Mouse (Mus musculus) midbrain, postnatal 0 days (tissue): ENCODE data around the gene Rftn1. TPM values are rescaled to one million over a fixed set of nuclear protein-coding genes. Genes with fewer than 3 reads are reported as not detected.
"Not testable (repeated sequence)": the region's sequence is repeated elsewhere in the genome, so short reads cannot be mapped to it uniquely, and the experiment has no call there.

Source experiments
- ATAC-seq: fragments of 200-750 bp; cut with Nextera tagmentation; 2 replicates; pipeline ENCODE4 v1.8.0; 2017; ENCODE audit warnings: moderate number of reproducible peaks, mild to moderate bottlenecking, moderate TSS enrichment, moderate library complexity; ENCODE audit not compliant: low FRiP score
- DNase-seq: peaks from one replicate; pipeline ENCODE4 v3.0.0-alpha.2; 2015; ENCODE audit warnings: low spot score
- H3K27ac ChIP-seq: fragments of 300-500 bp; sonication (generic); 2 replicates; pipeline ENCODE4 v1.5.1; 2014; ENCODE audit warnings: low read depth, mild to moderate bottlenecking, low read length, mixed read lengths
- H3K27me3 ChIP-seq: fragments of 300-500 bp; sonication (generic); 2 replicates; pipeline ENCODE4 v1.6.1; 2014; ENCODE audit warnings: low read length, control low read depth, mixed read lengths; ENCODE audit not compliant: insufficient read depth
- H3K36me3 ChIP-seq: fragments of 300-500 bp; sonication (generic); 2 replicates; pipeline ENCODE4 v1.6.1; 2014; ENCODE audit warnings: low read length, control low read depth, mixed read lengths; ENCODE audit not compliant: insufficient read depth
- H3K4me1 ChIP-seq: fragments of 300-500 bp; sonication (generic); 2 replicates; pipeline ENCODE4 v1.6.1; 2014; ENCODE audit warnings: mild to moderate bottlenecking, control low read depth, antibody characterized with exemption, low read length, mixed read lengths; ENCODE audit not compliant: insufficient read depth
- H3K4me2 ChIP-seq: fragments of 300-500 bp; sonication (generic); 2 replicates; pipeline ENCODE4 v1.6.1; 2014; ENCODE audit warnings: low read depth, mild to moderate bottlenecking, low read length, mixed read lengths; ENCODE audit not compliant: poor library complexity, severe bottlenecking
- H3K4me3 ChIP-seq: fragments of 300-500 bp; sonication (generic); 2 replicates; pipeline ENCODE4 v1.5.1; 2014; ENCODE audit warnings: low read depth, mild to moderate bottlenecking, low read length, moderate library complexity
- H3K9ac ChIP-seq: fragments of 300-500 bp; sonication (generic); replicated peaks from 2 replicates; pipeline ENCODE4 v1.6.1; 2014; ENCODE audit warnings: mild to moderate bottlenecking, low read length, moderate library complexity, mixed read lengths; ENCODE audit not compliant: poor library complexity, severe bottlenecking
- H3K9me3 ChIP-seq: fragments of 300-500 bp; sonication (generic); 2 replicates; pipeline ENCODE4 v1.6.1; 2016; ENCODE audit warnings: low read length, control low read depth
- CTCF ChIP-seq: IDR thresholded peaks from 2 replicates; pipeline ENCODE4 v1.5.1; 2016; ENCODE audit warnings: antibody characterized with exemption, mild to moderate bottlenecking
- WGBS: fragments of 180-500 bp; shearing (Covaris S2); extraction: QIAGEN DNeasy Blood & Tissue Kit; methylation state at CpG from one replicate; pipeline ENCODE4 v1.1.7; 2014; 5-methylcytosine and 5-hydroxymethylcytosine counted together
- polyA plus RNA-seq: library from polyadenylated mRNA; unstranded; fragments of >200 nt; fragmentation: Nextera tagmentation; extraction: Ambion mirVana; gene quantifications from 2 replicates; pipeline ENCODE4 v1.2.1, GENCODE M21; 2015
- total RNA-seq: library from RNA; depleted of rRNA; stranded (reverse); fragments of >200 nt; gene quantifications from 2 replicates; pipeline ENCODE4 v1.2.3, GENCODE M21; 2014

Rftn1 gene
- total and polyA plus RNA-seq, 2 experiments from 2014 or later: 28.2 to 46.4 TPM

DNA sequence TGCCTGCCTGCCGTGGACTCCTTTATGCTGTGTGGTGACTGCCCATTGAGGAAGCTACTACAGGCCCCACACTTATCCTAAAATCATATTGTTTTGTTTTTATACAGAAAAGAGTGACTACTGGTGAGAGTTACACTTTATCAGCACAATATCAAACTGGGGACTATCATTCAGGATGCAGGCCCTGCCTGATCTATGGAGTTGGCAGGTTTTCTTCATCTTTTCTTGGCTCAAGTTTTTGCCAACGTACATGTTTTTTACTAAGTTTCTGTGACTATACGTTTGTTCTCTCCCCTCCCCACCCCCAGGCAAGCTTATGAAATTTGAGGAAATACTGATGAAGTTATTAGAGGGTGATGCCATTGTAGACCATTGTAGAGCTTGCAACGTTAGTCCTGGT is 27.5 kb upstream of the Rftn1 start:
- Histone ChIP-seq H3K9me3 (no peaks in the 10 kb centered on the region), H3K9ac (no peak overlapping the region), H3K27me3 (no peaks in the 10 kb centered on the region), H3K4me3 (no peak overlapping the region), H3K4me1 (no peaks in the 10 kb centered on the region), H3K27ac (no peak overlapping the region), H3K36me3 (no peaks in the 10 kb centered on the region), H3K4me2 (no peak overlapping the region)
- TF ChIP-seq CTCF: no peak
- DNase-seq (no peak), ATAC-seq (no peak)
- 81% methylated on average over 4 of the region's 4 CpGs for WGBS

GRCm38 (mm10) chr17:50215104-50215503 is 24.6 kb upstream of the Rftn1 start:
- H3K36me3 ChIP-seq: no peaks in the 10 kb centered on the region

DNA sequence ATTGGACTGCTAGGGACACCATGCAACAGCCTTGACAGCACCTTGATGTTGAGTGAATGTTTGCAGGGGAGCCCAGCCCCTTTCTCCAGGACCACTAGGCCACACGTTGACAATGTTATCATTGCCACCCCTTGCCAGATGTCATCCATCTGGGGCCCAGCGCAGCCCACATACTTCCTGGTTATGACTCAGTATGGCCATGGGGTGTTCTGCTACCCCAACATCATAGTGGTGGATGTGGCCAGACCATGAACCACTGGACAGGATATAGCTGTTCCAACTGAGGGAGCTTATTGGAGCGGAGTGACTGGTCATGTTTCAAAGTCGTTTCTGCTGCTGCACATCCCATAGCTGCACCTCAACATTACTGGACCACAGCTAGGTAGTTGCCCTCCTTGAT is 22.6 kb upstream of the Rftn1 start:
- no peak for ATAC-seq
- no peak overlapping the region for H3K27ac ChIP-seq
- TF ChIP-seq CTCF: no peak
- no peaks in the 10 kb centered on the region for H3K36me3 ChIP-seq
- no peaks in the 10 kb centered on the region for H3K9me3 ChIP-seq
- no peak overlapping the region for H3K4me3 ChIP-seq
- H3K27me3 ChIP-seq: no peaks in the 10 kb centered on the region
- 93% methylated on average over 4 of the region's 4 CpGs for WGBS
- DNase-seq: no peak
- H3K4me2 ChIP-seq: no peak overlapping the region
- H3K9ac ChIP-seq: no peak overlapping the region
- no peaks in the 10 kb centered on the region for H3K4me1 ChIP-seq

More at GRCm38 (mm10) chr17:50215104-50215503, 24.6 kb upstream of the Rftn1 start:
- TF ChIP-seq CTCF: no peak
- no peak overlapping the region for H3K27ac ChIP-seq
- no peaks in the 10 kb centered on the region for H3K27me3 ChIP-seq
- no peak for DNase-seq
- no peak overlapping the region for H3K9ac ChIP-seq
- no peak overlapping the region for H3K4me2 ChIP-seq
- H3K9me3 ChIP-seq: no peaks in the 10 kb centered on the region
- no peak for ATAC-seq
- H3K4me1 ChIP-seq: no peaks in the 10 kb centered on the region
- no peak overlapping the region for H3K4me3 ChIP-seq
- 86% methylated on average over 6 of the region's 6 CpGs for WGBS

DNA sequence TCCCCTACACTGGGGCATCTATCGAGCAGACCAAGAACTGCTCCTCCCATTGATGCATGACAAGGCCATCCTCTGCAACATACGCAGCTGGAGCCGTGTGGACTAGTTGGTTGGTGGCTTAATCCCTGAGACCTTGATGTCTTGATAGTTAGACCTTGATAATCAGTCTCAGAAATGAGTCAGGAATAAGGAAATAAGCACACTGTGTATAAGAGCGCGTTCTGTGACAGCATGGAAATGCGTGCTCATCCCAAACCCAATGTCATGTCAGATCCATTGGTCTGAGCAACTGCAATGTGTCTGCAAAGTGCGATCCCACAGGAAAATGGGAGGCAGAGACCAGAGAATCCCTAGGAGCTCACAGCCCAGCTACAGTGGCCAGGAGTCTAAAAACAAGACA is 21.3 kb upstream of the Rftn1 start:
- no peak overlapping the region for H3K4me3 ChIP-seq
- no peak overlapping the region for H3K9ac ChIP-seq
- ATAC-seq (no peak), DNase-seq (no peak)
- H3K27ac ChIP-seq: no peak overlapping the region
- no peaks in the 10 kb centered on the region for H3K4me1 ChIP-seq
- no peaks in the 10 kb centered on the region for H3K36me3 ChIP-seq
- 90% methylated on average over 7 of the region's 7 CpGs for WGBS
- no peaks in the 10 kb centered on the region for H3K27me3 ChIP-seq
- TF ChIP-seq CTCF: no peak
- no peaks in the 10 kb centered on the region for H3K9me3 ChIP-seq
- H3K4me2 ChIP-seq: no peak overlapping the region

DNA sequence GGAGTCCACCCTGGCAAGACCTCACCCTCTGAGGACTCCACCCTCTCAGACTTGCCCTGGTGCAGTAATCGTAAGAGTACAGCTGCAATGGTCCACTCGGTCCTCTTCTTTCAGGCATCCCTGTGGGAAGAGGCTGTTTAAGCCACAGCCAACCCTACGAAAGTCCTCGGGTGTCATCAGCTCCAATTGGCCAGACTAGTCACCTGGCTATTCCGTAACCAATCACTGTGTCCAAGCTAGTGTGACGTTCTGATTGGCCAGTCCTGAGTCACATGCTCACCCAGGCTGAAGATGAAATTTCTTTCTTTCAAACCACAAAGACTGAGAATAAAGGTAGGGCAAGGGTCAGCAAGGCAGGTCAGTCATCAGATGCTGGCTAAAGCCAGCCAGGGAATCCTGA is 19.4 kb upstream of the Rftn1 start:
- Histone ChIP-seq H3K4me3 (no peak overlapping the region), H3K9me3 (no peaks in the 10 kb centered on the region), H3K4me1 (no peaks in the 10 kb centered on the region), H3K27ac (no peak overlapping the region), H3K36me3 (no peaks in the 10 kb centered on the region), H3K4me2 (no peak overlapping the region), H3K27me3 (no peaks in the 10 kb centered on the region), H3K9ac (no peak overlapping the region)
- ATAC-seq (no peak), DNase-seq (no peak)
- WGBS: 92% methylated on average over 6 of the region's 6 CpGs
- no peak for TF ChIP-seq CTCF

DNA sequence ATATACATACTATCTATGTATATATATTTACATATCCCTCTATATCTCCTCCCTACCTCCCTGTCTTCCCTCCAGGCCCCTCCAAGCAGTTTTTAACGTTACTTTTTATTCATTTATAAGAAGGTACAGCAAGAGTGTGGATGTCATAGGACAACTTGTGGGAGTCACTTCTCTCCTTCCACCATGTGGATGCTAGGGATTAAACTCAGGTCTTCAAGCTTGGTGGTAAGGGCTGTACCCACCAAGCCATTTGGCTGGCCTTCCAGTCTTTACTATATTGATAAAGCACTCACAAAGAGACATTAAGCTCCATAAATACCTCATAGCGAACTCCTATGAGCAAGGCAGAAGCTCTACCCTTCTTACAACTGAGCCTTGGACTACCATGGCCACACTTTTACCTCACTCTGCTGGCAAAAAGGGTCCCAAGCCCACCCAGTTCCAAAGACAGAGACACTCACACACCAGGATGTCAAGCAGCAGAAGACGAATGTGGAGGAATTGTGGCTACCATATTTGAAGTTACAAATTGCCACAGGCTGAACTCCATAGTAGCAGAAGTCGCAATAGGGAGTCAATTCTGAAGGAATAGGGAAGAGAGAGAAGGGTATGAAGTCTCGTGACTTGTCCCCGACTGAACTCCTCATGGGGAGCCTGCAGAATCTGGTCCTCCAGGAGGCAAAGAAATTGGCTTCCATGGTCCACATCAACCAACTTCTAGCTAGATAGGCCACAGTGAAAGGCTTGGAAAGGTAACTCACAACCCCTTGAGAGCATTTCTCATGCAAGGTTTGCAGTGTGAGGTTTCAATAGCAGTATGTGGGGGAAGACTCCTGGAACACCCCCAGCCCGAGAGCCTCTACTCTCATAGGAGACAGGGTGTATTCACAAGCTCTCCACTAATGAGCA is 17.9 kb upstream of the Rftn1 start:
- WGBS: 90% methylated on average over 7 of the region's 7 CpGs
- Histone ChIP-seq H3K4me3 (no peak overlapping the region), H3K4me1 (no peaks in the 10 kb centered on the region), H3K27ac (no peak overlapping the region), H3K9ac (no peak overlapping the region), H3K27me3 (no peaks in the 10 kb centered on the region), H3K9me3 (no peaks in the 10 kb centered on the region), H3K4me2 (no peak overlapping the region), H3K36me3 (no peaks in the 10 kb centered on the region)
- no peak for TF ChIP-seq CTCF
- ATAC-seq (no peak), DNase-seq (no peak)

DNA sequence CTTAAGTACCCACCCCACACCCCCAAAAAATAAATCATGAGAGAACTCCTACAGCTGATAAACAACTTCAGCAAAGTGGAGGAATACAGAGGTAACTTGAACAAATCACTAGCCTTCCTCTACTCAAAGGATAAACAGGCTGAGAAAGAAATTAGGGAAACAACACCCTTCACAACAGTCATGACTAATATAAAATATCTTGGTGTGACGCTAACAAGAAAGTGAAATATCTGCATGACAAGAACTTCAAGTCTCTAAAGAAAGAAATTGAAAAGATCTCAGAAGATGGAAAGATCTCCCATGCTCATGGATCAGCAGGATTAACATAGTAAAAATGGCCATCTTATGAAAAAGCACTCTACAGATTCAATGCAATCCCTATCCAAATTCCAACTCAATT is 15.8 kb upstream of the Rftn1 start:
- WGBS: 91% methylated on average over 1 of the region's 1 CpGs
- not testable (repeated sequence) for H3K4me3 ChIP-seq, H3K4me1 ChIP-seq, H3K9ac ChIP-seq, DNase-seq, H3K4me2 ChIP-seq, H3K27me3 ChIP-seq, ATAC-seq, H3K36me3 ChIP-seq, H3K9me3 ChIP-seq, H3K27ac ChIP-seq

- ATAC-seq, H3K4me1 ChIP-seq, H3K27ac ChIP-seq, H3K36me3 ChIP-seq, H3K9ac ChIP-seq, H3K9me3 ChIP-seq, DNase-seq, H3K27me3 ChIP-seq, H3K4me3 ChIP-seq, H3K4me2 ChIP-seq: not testable (repeated sequence)
- 91% methylated on average over 2 of the region's 2 CpGs for WGBS
These were observed 15.4 kb upstream of the Rftn1 start for GRCm38 (mm10) chr17:50205840-50206239.
